Mouse (Mus musculus): ENCODE results near the gene Rapgef5.

The Rapgef5 gene

DNA sequence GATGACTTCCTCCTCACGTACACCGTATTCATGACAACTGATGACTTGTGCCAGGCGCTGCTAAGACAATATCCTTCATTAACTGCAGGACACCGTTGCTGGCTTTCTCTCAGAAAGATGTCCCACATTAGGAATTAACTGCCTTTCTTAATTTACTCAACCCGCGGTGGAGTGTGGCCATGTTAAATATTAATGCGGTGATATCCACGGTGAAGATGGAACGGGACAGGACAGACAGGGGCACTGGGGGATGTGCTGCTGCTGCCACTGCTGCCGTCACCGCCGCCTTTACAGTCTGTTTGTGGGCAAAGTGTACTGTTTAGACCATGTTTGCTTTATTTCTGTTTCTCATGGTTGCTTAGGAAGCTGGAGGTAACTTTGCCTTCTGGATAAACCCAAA, 193.0 kb downstream of the Rapgef5 start:
- in situ Hi-C loops (cut with MseI, MboI), result no loop called here

DNA sequence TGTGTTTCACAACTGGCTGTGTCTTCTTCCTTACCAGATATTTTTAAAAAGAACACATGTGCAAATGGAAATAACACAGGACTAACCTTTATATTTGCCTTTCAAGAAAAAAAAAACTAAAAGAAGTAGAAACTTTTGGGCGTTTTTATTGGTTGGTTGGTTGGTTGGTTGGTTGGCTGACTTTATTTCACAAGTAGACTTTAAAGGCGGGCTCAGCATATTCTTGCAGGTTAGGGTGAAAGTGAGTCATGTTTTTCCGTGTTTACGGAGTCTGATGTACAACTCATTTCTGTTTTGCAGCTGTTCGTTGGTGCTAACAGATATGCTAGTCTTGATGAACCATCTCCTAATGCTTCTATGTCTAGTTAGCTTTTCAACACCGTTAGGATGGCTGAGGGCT, 196.2 kb downstream of the Rapgef5 start:
- in situ Hi-C loops (cut with MseI, MboI), result no loop called here

DNA sequence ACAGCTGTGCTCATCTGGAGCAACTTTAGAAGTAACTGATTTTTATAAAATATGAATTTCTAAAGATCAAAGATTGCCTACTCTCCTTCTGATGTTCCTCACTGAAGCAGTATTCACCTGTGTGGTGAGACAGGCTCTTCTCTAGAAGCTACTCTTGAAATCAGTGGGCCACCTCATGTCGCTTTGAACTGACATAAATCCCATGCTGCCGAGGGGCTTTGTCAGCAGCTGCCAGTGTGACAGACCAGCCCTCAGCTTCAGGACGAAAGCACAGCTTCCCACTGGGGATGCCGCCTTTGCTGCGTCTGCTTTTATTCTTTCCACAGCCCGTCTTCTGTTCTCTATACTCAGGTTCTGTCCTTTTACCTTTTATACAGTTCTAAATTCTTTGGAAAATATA, 197.3 kb downstream of the Rapgef5 start:
- in situ Hi-C loops (cut with MseI, MboI), result no loop called here

DNA sequence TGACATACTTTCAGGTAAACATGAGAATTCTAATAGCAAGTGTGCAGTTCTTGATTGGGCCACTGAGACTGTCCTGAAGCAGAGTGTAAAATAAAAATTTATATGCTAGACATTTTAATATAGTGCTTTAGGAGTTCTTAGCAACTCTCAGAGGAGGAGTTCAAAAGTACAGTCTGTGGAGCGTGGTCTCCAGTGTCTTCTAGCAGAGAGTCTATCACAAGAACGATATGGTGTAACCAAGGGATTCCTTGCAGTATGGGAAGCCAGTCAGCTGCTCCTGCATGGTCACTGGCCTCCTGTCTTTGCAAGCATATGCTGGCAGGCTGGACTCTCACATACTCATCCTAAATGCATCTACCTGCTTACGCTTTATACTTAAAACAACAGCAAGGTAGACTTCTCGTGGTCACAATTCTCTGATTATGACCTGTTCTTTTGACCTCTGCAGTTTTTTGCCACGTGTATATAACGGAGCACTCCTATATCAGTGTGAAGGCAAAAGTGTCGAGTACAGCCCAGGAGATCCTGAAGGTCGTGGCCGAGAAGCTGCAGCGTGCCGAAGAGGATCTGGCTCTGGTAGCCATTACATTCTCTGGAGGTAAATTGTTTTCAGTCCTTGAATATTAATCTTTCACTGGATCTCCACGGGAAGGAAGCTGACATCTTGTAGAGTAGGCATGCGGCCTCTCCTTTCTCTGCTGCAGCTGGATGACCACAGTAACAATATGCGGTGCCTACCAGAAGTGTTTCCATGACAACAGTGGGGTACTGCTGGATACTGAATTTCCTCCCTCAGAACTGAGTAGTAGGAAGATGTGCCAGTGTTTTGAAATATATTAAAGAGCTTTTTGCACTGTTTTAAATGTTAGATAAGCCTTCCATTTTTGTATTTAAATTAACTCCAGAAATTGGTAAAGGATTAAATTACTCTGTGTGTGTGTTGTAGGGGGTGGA, 204.8 kb downstream of the Rapgef5 start:
- in situ Hi-C loops (cut with MseI, MboI), result no loop called here

DNA sequence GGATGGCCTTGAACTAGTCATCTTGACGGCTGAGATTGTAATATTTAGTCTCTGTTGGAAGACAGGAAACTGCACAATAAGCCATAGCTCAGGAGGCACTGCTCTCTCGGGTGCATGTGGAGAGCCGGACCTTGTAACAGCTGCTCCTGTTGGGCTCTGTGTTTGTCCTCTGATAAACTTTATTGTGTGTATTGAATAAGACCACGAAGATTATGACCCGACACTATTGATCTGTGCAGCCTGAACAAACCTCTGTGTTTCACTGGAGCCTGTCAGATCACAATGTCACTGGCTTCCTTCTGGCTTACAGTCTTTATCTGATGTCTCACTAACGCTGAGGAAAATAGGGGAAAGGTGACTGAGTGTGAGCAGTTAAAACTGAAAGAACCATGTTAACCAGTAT, 205.5 kb downstream of the Rapgef5 start:
- in situ Hi-C loops (cut with MseI, MboI), result no loop called here

DNA sequence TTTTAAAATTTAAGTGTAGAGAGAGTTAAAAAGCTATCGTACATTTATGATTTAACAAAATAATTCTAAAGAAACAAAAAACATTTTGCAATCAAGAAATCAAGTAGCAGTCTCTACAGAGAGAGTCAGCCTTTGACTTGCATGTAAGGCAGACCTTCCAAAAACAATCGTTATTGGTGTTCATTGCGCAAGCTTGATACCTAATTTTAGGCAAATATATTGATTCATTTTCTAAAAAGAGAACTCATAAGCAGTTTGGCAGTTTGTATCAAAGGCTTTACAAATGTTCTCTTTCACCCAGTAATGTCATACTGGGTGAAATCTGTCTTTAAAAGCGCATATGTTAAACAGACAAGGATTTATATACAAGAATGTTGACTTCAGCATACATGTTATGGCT, 208.7 kb downstream of the Rapgef5 start:
- in situ Hi-C loops (cut with MseI, MboI), result no loop called here

DNA sequence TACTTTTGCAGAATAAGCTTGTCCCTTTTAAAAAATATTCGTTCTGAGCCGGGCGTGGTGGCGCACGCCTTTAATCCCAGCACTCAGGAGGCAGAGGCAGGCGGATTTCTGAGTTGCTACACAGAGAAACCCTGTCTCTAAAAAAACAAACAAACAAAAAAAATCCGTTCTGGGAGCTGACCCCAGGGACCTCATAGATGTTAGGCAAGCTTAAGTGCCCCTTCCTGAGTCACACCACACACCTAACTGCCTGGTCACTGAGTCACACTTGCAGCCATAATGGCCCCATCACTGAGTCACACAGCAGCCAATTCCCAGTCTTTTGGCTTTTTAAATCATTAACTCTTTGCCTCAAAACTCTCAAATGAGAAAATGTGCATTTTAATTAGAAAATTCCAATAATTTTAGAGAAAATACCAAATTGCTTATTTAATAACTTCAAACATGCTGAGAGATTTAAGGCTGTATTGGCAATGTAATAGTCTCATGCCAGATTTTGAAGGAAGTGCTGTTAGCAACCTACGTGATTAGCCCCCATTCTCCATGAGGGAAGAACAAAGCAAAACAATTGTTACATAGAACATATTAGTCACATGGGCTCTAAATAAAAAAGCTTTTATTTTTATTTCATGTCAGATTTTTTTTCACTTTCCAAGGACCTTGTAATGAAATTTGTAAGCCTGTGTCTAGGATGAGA, 211.3 kb downstream of the Rapgef5 start:
- in situ Hi-C loops (cut with MseI, MboI), result no loop called here

DNA sequence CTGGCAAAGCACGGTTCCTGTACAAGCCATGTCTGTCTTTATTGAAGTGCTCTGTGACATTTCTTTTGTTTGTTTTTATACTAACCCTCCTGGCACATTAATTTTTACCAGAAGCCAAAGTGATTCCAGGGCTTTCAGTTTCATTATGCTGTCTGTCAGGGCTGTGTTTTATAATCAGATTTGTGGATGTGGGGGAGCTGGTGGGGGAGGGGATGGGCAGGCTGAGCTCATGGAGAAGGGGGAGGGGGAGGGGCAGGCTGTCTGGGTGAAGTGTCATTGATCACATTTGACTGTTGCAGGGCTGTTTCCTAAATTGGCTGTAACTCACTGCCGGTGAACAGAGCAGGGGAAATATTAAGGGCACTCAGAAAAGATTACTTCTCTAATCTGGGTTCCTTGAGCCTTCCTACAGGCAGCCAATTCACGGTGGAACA, 211.9 kb downstream of the Rapgef5 start:
- in situ Hi-C loops (cut with MseI, MboI), result no loop called here

DNA sequence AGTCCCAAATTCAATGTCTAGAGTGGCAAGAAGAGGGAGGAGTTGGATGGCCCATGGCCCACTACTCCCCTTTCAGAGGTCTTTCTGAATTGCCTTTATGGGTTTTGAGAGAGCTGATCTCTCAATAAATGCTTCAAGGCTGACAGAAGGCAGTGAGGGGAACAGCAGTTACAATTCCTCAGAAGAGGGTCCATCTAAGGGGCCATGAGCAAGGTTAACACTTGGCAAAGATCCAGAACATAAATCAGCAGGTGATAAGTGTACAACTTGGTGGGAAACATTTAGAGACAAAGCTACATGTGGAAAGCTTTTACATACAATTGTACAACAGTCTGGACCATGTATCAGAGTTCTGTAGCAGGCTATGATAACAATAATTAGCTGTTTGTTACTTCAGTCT, 217.3 kb downstream of the Rapgef5 start:
- in situ Hi-C loops (cut with MseI, MboI), result no loop called here

DNA sequence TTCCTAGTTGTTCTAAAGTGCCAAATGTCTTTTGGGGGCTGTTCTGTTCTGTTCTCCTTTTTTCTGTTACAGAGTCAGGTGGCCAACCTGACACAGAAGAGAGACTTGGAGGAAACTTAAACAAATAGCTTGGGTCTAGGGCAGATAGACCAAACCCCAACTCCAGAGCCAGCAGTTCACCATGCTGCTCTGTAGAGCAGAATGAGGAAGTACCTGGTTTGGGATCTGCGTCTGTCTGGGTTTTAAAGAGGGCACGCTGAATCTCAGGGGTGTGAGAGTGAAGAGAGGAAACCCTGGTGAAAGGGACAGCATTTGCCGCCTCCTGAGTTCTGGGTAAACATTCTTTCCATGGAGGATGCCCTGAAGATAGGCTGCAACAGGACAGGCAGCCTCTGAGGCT, 219.9 kb downstream of the Rapgef5 start:
- in situ Hi-C loops (cut with MseI, MboI), result no loop called here

DNA sequence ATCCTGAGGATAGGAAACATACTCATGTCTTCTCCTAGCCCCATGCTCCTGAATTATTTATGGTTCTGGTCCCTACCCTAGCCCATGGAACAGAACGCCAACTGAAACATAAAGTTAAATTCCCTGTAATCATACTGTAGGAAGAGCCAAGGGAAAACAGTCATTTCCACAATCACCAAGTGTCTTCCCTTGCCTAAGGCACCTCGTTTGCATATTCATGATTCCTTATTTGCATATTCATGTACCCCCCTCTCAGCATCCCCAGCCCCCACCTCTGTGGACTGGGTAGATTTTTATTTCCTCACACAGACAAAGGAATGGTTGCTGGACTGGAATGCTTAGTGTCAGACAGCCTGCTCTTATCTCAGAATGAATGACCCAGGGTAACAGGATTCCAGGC, 220.6 kb downstream of the Rapgef5 start:
- in situ Hi-C loops (cut with MseI, MboI), result no loop called here

DNA sequence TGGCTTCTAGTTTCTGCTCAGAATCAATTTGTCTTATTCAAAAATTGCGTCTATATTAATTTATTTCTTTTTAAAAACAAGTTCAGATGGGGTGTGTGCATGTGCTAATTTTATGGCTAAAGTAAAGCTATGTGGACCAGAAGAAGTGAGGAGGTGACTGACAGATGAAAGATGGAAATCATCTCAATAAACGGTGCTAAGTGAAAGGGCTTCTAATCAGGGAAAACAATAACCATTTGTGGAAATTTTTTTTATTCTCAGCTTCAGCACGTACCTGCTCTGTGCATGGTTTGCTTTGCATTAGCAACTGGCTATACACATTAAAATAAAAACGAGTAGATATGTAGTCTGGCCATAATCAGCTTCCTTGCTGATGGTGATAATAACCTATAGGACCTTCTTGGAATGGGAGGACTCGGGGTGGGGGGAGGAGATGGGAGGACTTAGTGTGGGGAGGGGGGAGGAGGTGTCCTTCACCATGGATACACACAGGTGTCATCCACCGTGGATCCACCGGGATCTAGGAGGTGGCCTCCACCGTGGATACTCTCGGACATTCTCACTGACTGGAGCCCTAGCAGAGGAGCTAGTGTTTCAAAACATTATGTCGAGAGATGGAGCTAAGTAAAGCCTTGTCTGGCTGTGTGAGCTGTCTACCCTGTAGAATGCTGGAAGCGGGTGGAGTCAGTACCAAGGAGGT, 221.2 kb downstream of the Rapgef5 start:
- in situ Hi-C loops (cut with MseI, MboI), result no loop called here

DNA sequence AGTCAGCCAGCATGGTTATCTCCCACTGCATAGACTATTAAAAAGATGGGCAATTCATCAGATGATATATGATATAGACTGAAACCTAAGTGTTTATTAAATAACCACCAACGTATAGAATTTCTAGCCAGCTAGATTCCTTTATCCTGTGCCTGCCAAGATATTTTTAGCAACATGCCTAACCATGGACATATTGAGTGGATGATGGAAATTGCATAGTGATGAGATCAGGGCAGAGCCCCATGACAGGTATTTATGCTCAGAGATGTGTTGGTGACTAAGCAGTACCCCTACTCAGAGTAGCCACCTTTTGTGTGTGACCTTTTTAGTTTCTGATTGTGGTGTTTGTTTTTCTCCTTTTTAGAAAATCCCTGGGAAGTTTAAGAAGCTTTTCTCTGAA, 226.2 kb downstream of the Rapgef5 start:
- in situ Hi-C loops (cut with MseI, MboI), result no loop called here

DNA sequence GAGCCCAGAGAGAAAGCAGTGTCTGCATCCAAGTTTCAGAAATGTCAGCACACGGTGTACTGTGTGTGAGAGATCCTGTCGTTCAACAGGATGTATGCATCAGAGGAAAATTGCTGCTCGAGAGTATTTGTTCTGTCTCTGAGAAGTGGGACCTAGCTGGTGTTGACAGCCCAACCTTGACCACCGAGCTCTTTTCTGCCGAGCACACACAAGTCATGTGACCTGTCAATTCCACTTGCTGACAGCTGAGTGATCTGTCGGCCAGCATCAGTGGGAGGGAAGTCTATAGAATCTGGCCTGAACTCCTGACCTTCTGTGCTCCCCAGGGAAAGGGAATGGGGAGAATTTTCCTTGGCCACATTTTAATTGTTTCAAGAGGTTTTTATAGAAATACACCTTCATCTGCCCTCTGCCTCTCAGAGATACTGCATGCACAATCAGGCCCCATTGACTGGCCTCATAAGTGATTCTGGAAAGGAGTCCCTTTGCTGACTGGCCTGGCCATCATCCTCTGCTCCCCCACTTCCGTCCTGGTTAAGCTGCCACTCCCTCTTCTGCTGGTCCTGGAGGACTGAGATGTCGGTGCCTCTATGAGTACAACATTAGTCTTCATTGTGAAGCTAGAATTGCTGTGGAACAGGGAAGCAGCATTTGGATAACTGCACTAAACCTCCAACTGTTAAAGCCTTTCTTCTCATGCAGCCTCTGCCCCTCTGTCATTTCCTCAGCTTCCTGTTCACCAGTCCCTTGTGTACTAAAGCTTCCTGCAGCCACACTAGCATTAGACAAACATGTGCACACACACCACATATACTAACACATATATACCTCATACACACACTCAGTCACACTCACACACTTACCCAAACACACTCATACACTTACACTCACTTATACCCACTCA, 228.6 kb downstream of the Rapgef5 start:
- in situ Hi-C loops (cut with MseI, MboI), result no loop called here

DNA sequence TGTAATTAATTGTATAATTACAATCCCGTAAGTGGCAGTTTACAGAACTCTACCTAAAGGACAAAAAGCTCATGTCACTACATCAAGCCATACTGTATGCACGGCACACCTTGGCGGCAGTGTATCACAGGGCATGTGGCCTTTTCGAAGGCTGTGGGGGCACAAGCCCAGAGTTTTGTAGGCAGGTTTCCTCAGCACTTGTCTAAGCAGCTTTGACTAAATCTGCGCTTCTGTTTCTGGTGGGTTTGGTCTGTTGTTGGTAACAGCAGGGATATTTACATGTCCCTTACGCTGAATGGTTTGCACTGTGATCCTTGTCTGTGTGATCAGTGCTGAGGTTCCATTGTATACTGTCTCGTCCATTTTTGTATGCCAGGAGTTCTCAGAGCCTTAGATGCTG, 230.3 kb downstream of the Rapgef5 start:
- in situ Hi-C loops (cut with MseI, MboI), result no loop called here

DNA sequence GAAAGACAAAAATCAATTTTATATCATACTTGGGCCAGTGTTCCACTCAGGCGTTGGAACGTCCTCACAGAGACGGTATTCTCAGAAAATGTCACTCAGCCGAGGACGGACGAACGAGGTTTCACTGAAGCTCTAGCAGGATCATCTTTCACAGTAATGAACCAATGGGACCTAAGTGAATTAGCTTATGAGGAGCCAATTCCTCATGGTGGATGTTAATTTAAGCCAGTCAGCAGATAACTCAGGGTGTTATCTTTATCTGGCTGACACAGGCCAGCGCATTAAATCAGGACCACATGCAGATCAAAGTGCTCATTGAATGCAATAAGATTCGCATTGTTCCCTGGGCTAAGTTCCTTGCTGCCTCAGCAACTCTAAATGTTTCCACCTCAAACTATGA, 234.8 kb downstream of the Rapgef5 start:
- in situ Hi-C loops (cut with MseI, MboI), result no loop called here

DNA sequence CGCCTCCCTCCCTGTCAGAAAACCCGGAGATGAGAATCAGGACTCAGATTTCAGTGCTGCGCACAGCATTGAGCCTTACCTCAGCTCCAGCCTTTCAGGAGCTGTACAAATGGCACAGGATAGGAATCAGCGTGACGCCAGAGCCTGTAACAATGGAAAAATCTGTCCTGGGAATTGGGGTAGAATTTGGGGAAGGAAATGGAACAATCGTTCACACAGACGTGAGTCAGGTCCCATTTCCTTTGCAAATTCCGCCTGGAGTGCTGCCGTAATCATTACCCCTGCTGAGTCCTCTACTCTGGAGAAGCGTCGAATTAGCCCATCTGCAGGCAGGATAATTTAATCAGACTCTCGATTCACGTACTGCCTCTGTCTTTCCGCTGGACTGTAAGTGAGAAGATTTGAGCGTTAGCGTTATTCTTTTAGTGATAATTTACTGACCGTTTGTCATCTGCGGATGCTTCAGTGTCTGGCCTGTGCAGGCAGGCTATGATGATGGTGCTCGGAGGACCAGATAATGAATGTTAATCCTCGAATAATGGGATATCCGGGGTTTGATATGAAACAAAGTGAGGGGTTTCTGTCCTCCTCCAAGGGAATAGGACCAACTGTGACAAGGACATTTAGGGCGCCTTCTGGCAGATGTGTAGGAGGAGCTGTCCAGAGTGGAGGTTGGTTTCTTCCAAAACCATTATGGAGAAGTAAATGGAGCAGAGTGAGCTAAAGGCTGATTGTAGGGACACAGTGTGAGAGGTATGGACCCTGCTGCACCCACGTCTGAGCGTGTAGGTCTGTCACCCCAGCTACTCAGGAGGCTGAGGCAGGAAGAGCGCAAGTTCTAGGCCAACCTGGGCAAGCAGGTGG, 235.5 kb downstream of the Rapgef5 start:
- in situ Hi-C loops (cut with MseI, MboI), result no loop called here

DNA sequence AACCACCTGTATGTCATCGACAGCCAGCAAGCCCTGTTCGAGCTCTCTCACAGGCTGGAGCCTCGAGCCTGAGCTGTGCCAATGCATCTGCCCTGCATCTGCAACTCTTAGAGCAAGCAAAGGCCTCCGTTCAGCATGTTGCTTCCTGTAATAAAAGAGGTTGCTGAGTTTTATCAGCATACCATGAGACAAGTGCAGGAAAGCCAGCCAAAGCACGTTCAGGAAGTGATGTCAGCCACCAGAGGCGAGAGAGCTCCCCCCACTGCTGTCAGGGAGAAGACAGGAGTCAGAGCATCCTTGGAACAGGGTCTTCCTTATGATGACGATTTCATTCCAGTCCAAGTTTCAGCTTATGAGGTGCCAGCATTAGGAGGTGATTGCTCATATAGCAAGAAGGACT, 239.7 kb downstream of the Rapgef5 start:
- in situ Hi-C loops (cut with MseI, MboI), result no loop called here

DNA sequence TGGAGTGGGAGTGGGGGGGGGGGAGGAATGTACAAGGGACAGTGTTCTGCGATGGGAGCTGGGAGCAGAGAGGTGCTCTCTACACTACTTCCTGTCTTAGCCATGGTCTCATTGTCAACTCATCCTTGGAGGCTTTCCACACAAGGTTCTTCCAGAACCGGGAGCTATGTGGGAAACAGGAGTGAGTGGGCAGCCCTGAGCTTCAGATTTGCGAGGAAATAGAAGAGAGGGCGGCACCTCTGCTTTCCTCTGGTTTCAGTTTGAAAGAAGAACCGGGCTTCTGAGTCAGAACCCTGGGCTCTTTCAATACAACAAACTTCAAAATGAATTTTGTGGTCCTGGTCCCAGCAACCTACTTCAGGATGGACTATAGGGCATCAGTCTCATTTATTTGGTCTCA, 244.1 kb downstream of the Rapgef5 start:
- in situ Hi-C loops (cut with MseI, MboI), result loop anchor here in 1 of 2 experiments (10.0 kb wide), 2 partner anchors 186 to 336 kb away; no protein-coding TSS in a partner anchor

DNA sequence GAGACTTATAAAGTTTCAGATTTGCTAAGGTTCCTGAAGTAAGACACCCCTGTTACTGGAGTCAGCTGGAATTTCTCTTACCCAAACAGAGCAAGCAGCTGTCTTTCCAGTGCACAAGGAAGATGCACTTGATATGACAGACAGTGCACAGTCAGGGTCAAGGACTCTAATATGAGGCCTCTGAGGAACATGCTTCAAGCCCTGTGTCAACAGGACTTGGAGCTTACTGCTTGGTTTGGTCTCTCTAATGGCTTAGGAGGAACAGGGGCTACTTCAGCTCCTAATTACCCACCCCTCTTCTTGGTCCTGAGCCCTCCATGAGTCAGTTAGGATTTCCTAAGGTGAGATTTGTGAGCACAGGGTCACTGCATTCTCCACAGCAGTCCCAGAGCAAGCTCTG, 244.6 kb downstream of the Rapgef5 start:
- in situ Hi-C loops (cut with MseI, MboI), result loop anchor here in 1 of 2 experiments (10.0 kb wide), 2 partner anchors 186 to 336 kb away; no protein-coding TSS in a partner anchor
